Comparison of ENCODE assay signal across 9 mouse cellular contexts in the genomic region with DNA sequence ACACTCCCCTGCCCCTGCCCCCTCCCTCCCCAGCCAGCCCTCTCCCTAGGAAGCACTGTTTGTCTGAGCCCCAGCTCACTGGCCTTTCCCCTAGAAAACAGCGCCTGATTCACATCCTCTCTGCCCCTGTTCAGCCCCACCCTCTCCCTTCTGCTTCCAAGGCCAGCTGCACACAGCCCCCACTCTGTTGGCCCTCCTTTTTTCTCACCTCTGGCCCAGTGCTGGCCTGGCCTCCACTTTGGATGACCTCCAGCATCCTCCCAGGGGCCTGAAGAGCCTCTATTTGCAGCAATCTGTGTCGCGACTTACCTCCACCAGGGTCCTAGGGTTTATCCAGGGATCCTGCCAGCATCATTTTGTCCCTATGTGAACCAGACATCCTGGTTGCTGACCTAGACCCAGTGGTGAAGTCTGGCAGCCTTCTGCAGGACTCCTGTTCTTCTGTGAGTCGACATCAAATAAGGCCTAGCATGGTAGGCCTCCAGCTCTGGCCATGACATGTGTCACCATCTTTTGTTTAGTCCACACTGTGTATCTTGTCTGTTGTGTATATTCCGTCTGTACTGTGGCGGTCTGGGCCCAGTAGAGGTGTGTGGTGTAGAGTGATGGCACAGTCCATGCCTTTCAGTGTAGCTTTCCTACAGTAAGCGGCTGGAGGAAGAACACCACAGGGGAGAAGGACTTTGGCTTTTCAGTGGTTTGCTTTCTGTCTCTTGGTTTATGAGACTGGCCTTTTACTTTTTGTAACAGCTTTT.
A peak's percentile ranks its signal among the peaks of the same experiment; 100 is the strongest.
DNase-seq lines count a peak whose midpoint lies in the region; ATAC-seq and TF ChIP-seq lines count a peak whose summit lies in the region.
"Had no signal": no experiment of that assay in that cellular context is flagged by ENCODE, and none has a peak within 500 bp of the region (broad histone marks: within the 10 kb centered on the region; RNA-seq: fewer than 3 reads in every experiment).

No protein-coding gene starts in this region.

- peak; percentile 89 for DNase-seq in 3T3-L1 (ENCODE audit: low read depth, low spot score)
- peak; percentile 33 for DNase-seq in cerebellum, adult 9-11 months
- DNase-seq in gastrocnemius, postnatal 36 days = peak; percentile 76 to 77
- DNase-seq in liver, embryonic 14.5 days (ENCODE audit: low read depth in 3 of 3, low spot score in 3 of 3) = peak in 2 of 3 experiments; percentile 22 to 35
- no peak for DNase-seq in spleen, adult 18-20 months
- DNase-seq in yolk sac, embryonic 10.5 days (ENCODE audit: low spot score) = no peak

- no peak for TF ChIP-seq EP300 in liver, embryonic 14.5 days (IDR thresholded peaks at IDR 0.05; ENCODE audit: low read depth)

- no peak for TF ChIP-seq CTCF in liver, embryonic 14.5 days (IDR thresholded peaks at IDR 0.05; ENCODE audit: low read depth)
- no peak for TF ChIP-seq CTCF in olfactory bulb, adult 2 months (IDR thresholded peaks at IDR 0.05; ENCODE audit: insufficient read depth, low read depth, low read length)

- ATAC-seq in intestine, embryonic 15.5 days = peak; percentile 76
- peak; percentile 74 for ATAC-seq in liver, embryonic 14.5 days (ENCODE audit: insufficient read depth)
- ATAC-seq: Patski had no signal

- peak overlapping the region; percentile 24 for H3K27ac ChIP-seq in intestine, embryonic 15.5 days
- H3K27ac ChIP-seq in liver, embryonic 14.5 days = no peak overlapping the region
- H3K27ac ChIP-seq in olfactory bulb, adult 2 months (ENCODE audit: insufficient read depth, low read depth, low read length) = peak overlapping the region; percentile 37

- H3K9ac ChIP-seq in intestine, embryonic 15.5 days = no peak overlapping the region
- H3K9ac ChIP-seq in liver, embryonic 14.5 days (replicated peaks) = no peak overlapping the region

- peaks cover 5% of the 10 kb centered on the region; the same call in 1 of the 2 replicates for H3K36me3 ChIP-seq in intestine, embryonic 15.5 days
- no peaks in the 10 kb centered on the region for H3K36me3 ChIP-seq in liver, embryonic 14.5 days (replicated peaks; ENCODE audit: control insufficient read depth, insufficient read depth, low read depth)

- no peak for TF ChIP-seq POLR2A in olfactory bulb, adult 2 months (IDR thresholded peaks at IDR 0.05; ENCODE audit: insufficient read depth, low read depth, low read length)

- intact Hi-C loops in gastrocnemius, postnatal 36 days (cut with DNase I) = no loop called here

- WGBS in intestine, embryonic 15.5 days = 71% methylated on average over 7 of the region's 7 CpGs
- 76% methylated on average over 7 of the region's 7 CpGs for WGBS in liver, embryonic 14.5 days (ENCODE audit: insufficient replicate concordance)
- 67% methylated on average over 7 of the region's 7 CpGs for WGBS in olfactory bulb, adult 2 months

- H3K4me1 ChIP-seq in intestine, embryonic 15.5 days (replicated peaks) = peaks cover 10% of the 10 kb centered on the region
- H3K4me1 ChIP-seq in liver, embryonic 14.5 days (replicated peaks; ENCODE audit: control insufficient read depth in 2 of 2, insufficient read depth in 2 of 2, low read length in 1 of 2) = peaks cover 0 to 15% of the 10 kb centered on the region in 2 experiments; a peak in 2 of 4 replicates
- H3K4me1 ChIP-seq in olfactory bulb, adult 2 months (ENCODE audit: control insufficient read depth, insufficient read depth, low read length) = peaks cover 24% of the 10 kb centered on the region

- H3K4me3 ChIP-seq in intestine, embryonic 15.5 days (replicated peaks) = no peak overlapping the region
- H3K4me3 ChIP-seq in liver, embryonic 14.5 days (ENCODE audit: insufficient read depth in 1 of 2, low read depth in 2 of 2, low read length in 2 of 2) = no peak overlapping the region
- H3K4me3 ChIP-seq in olfactory bulb, adult 2 months (ENCODE audit: insufficient read depth, low read depth, low read length) = no peak overlapping the region

- no peaks in the 10 kb centered on the region for H3K9me3 ChIP-seq in intestine, embryonic 15.5 days
- no peaks in the 10 kb centered on the region for H3K9me3 ChIP-seq in liver, embryonic 14.5 days (ENCODE audit: control insufficient read depth, low read length)

- no peak overlapping the region for H3K4me2 ChIP-seq in intestine, embryonic 15.5 days (replicated peaks)
- no peak overlapping the region for H3K4me2 ChIP-seq in liver, embryonic 14.5 days (ENCODE audit: low read depth)

- no peaks in the 10 kb centered on the region for H3K27me3 ChIP-seq in intestine, embryonic 15.5 days (replicated peaks)
- no peaks in the 10 kb centered on the region for H3K27me3 ChIP-seq in liver, embryonic 14.5 days (ENCODE audit: control insufficient read depth, insufficient read depth, low read length)
- H3K27me3 ChIP-seq: Patski had no signal

Comparison
In these comparisons a context has a peak if more than half of its experiments do, and no peak if none do; other contexts are left out.
1. DNase-seq: peak in 3T3-L1 (single experiment), cerebellum, adult 9-11 months (single experiment), gastrocnemius, postnatal 36 days (2 of 2) and liver, embryonic 14.5 days (2 of 3); none in spleen, adult 18-20 months (0 of 2) and yolk sac, embryonic 10.5 days (single experiment).